Mouse (Mus musculus): ENCODE measurements around the gene Prkab1. TPM values are rescaled to one million over a fixed set of nuclear protein-coding genes. Genes with fewer than 3 reads are reported as not detected.
A peak's percentile ranks its signal among the peaks of the same experiment; 100 is the strongest.

Prkab1 gene
- polyA plus RNA-seq, 1 experiment from 2014 or later, result 45.1 TPM

GRCm38 (mm10) chr5:116012503-116012902 is 11.8 kb downstream of the Prkab1 start:
- no peak overlapping the region for H3K4me3 ChIP-seq (ENCODE audit: low read length)
- no peaks in the 10 kb centered on the region for H3K4me1 ChIP-seq (ENCODE audit: control insufficient read depth, insufficient read depth, low read depth, low read length)
- peaks cover 37% of the 10 kb centered on the region for H3K36me3 ChIP-seq (ENCODE audit: control insufficient read depth, insufficient read depth, low read length)
- H3K27me3 ChIP-seq (replicated peaks; ENCODE audit: control insufficient read depth, insufficient read depth, low read length), result no peaks in the 10 kb centered on the region
- H3K9me3 ChIP-seq (ENCODE audit: control insufficient read depth, low read length), result no peaks in the 10 kb centered on the region
- H3K4me2 ChIP-seq (ENCODE audit: low read length), result no peak overlapping the region
- ATAC-seq, result no peak
- 93% methylated on average over 7 of the region's 7 CpGs for WGBS
- H3K9ac ChIP-seq (ENCODE audit: low read depth, low read length), result no peak overlapping the region
- H3K27ac ChIP-seq (ENCODE audit: low read depth, low read length), result no peak overlapping the region

GRCm38 (mm10) chr5:116011700-116012099 is 12.6 kb downstream of the Prkab1 start:
- no peak for ATAC-seq
- no peaks in the 10 kb centered on the region for H3K9me3 ChIP-seq (ENCODE audit: control insufficient read depth, low read length)
- peaks cover 29% of the 10 kb centered on the region for H3K36me3 ChIP-seq (ENCODE audit: control insufficient read depth, insufficient read depth, low read length)
- no peak overlapping the region for H3K9ac ChIP-seq (ENCODE audit: low read depth, low read length)
- no peaks in the 10 kb centered on the region for H3K27me3 ChIP-seq (replicated peaks; ENCODE audit: control insufficient read depth, insufficient read depth, low read length)
- no peak overlapping the region for H3K27ac ChIP-seq (ENCODE audit: low read depth, low read length)
- H3K4me3 ChIP-seq (ENCODE audit: low read length), result no peak overlapping the region
- no peak overlapping the region for H3K4me2 ChIP-seq (ENCODE audit: low read length)
- no peaks in the 10 kb centered on the region for H3K4me1 ChIP-seq (ENCODE audit: control insufficient read depth, insufficient read depth, low read depth, low read length)
- 93% methylated on average over 7 of the region's 7 CpGs for WGBS

DNA sequence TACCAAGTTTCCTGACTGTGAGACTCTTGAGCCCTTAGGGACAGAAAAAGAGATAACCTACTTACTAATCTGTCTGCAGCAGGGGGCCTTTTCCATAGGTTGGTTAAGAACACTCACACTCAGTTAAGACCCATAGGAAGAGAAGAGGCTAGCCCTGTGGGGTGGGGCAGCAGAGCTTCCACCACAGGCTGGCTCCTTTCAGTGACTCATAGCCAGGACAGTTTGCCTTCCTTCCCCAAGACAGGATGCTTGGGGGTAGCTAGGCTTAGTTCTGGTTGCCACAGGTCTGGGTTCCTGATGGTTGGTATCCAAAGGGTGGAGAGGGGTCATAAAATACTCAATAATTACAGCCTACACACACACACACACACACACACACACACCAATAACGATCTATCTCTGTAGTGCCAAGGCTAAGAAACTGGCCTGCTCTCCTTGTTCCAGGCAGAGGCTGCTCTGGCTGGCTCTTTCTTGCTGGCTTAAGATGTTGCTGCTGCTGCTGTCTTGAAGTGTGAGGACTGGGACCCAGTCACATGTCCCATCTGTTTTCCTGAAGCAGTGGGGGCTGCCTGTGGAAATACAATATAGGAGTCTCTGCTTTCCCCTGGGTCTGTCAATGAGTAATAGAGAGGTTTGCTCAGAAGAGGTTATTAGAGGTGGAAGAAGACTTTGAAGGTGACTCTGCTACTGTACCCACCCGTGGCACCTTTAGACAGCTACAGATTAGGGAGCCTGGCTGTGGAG is 14.3 kb downstream of the Prkab1 start:
- 92% methylated on average over 2 of the region's 2 CpGs for WGBS
- H3K9me3 ChIP-seq (ENCODE audit: control insufficient read depth, low read length), result no peaks in the 10 kb centered on the region
- no peak overlapping the region for H3K4me2 ChIP-seq (ENCODE audit: low read length)
- H3K27ac ChIP-seq (ENCODE audit: low read depth, low read length), result no peak overlapping the region
- no peaks in the 10 kb centered on the region for H3K27me3 ChIP-seq (replicated peaks; ENCODE audit: control insufficient read depth, insufficient read depth, low read length)
- H3K4me1 ChIP-seq (ENCODE audit: control insufficient read depth, insufficient read depth, low read depth, low read length), result no peaks in the 10 kb centered on the region
- H3K36me3 ChIP-seq (ENCODE audit: control insufficient read depth, insufficient read depth, low read length), result peaks cover 15% of the 10 kb centered on the region
- no peak overlapping the region for H3K9ac ChIP-seq (ENCODE audit: low read depth, low read length)
- no peak overlapping the region for H3K4me3 ChIP-seq (ENCODE audit: low read length)
- no peak for ATAC-seq

DNA sequence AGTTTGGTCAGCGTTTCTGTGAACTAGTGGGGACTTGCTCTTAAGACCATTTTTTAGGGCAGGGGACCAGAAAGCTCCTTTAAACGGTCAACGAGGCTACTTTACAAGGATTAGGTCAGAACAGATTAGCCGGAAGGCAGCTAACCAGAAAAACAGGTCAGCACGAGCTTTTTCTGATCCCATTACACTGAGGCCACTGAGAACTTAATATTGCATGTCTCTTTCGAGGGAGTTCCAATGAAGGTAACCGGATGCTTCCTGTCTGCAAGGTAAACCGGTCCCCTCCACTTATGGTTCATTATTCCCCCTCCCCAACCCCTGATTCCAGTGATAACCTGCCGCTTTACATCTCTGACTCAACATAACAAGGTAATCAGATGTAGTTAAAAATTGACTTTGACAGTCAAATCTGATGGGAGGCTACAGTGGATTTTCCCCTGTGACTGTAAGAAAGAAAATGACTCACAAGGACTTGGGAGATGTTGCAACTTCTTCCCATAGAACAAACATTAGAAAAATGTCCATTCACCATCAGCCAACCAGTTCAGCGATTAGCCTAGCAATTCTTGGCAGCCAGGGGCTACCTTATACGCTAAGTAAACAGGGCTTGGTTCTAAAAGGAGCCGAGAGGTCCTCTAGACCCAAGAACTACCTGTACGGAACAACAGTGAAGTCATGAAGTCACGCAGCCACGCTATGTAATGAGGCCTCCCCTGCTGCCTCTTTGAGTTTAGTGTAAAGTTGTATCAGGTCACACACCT is 15.0 kb downstream of the Prkab1 start:
- no peaks in the 10 kb centered on the region for H3K9me3 ChIP-seq (ENCODE audit: control insufficient read depth, low read length)
- no peak overlapping the region for H3K9ac ChIP-seq (ENCODE audit: low read depth, low read length)
- 92% methylated on average over 15 of the region's 15 CpGs for WGBS
- peaks cover 8% of the 10 kb centered on the region; the same call in 1 of the 2 replicates for H3K36me3 ChIP-seq (ENCODE audit: control insufficient read depth, insufficient read depth, low read length)
- no peaks in the 10 kb centered on the region for H3K4me1 ChIP-seq (ENCODE audit: control insufficient read depth, insufficient read depth, low read depth, low read length)
- no peak for ATAC-seq
- no peak overlapping the region for H3K4me2 ChIP-seq (ENCODE audit: low read length)
- H3K4me3 ChIP-seq (ENCODE audit: low read length), result no peak overlapping the region
- H3K27me3 ChIP-seq (replicated peaks; ENCODE audit: control insufficient read depth, insufficient read depth, low read length), result no peaks in the 10 kb centered on the region
- no peak overlapping the region for H3K27ac ChIP-seq (ENCODE audit: low read depth, low read length)

DNA sequence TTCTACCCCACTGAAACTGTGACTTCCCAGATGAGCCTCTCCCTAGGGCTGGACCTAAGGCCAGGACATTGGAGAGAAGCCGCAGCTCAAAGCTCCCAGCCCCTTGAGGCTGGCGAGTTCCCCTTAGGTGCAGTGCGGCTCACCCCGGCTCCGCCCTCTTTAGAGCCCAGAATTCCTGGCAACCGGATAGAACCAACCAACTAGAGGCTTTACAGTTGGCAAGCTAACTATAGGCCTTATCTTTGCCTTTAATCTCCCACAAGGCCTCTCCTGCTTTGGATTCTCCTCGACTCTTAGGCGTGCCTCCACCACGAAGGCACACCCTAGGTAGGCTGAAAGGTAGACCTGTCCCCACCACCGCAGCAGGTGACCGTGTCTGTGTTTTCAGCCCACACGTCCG is 16.6 kb downstream of the Prkab1 start:
- 92% methylated on average over 13 of the region's 13 CpGs for WGBS

DNA sequence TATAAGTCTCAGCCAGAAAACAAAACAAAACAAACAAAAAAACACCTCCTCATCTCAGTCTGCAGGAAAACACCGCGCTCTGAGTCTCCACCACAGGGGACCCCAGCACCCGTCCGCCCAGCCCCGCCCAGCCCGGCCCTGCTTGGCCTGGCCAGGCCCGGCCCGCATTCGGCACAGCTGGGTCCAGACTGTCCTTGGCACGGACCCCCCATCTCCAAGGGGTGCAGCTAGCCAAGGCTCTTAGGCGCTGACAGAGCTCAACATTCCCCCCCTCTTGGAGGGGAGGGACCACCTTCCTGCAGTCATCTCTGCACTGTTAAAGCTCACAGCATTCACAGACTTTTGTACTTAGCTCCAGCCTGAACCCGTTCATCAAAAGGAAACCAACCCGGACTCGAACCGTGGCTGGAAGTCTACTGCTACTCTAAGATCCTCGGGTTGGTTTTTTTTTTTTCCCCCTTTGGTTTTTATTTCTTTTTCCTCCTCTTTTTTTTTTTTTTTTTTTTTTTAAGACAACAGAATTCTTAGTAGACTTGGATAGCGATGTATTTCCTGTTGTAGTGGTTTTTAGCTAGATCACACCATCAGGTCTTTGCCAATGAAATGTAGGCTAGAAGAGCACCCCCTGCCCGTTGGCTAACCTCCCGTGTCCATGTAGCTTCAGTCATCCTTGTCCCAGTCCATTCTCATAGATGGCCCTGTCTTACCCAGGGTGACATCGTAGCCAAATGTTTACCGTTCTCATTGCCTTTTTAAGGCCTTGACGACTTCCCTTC is 17.8 kb downstream of the Prkab1 start:
- H3K4me3 ChIP-seq (ENCODE audit: low read length), result no peak overlapping the region
- ATAC-seq, result 0 out of 2 replicates have a peak, but pooled peaks have one; percentile 24
- 60% methylated on average over 22 of the region's 22 CpGs for WGBS

More for the DNA sequence above, 16.6 kb downstream of the Prkab1 start:
- no peak overlapping the region for H3K9ac ChIP-seq (ENCODE audit: low read depth, low read length)
- H3K4me3 ChIP-seq (ENCODE audit: low read length), result no peak overlapping the region
- no peak overlapping the region for H3K4me2 ChIP-seq (ENCODE audit: low read length)
- ATAC-seq, result no peak
- H3K36me3 ChIP-seq (ENCODE audit: control insufficient read depth, insufficient read depth, low read length), result 0 out of 2 replicates have a peak, but pooled peaks cover 2% of the 10 kb centered on the region
- H3K4me1 ChIP-seq (ENCODE audit: control insufficient read depth, insufficient read depth, low read depth, low read length), result no peaks in the 10 kb centered on the region
- no peak overlapping the region for H3K27ac ChIP-seq (ENCODE audit: low read depth, low read length)
- no peaks in the 10 kb centered on the region for H3K27me3 ChIP-seq (replicated peaks; ENCODE audit: control insufficient read depth, insufficient read depth, low read length)
- H3K9me3 ChIP-seq (ENCODE audit: control insufficient read depth, low read length), result no peaks in the 10 kb centered on the region

DNA sequence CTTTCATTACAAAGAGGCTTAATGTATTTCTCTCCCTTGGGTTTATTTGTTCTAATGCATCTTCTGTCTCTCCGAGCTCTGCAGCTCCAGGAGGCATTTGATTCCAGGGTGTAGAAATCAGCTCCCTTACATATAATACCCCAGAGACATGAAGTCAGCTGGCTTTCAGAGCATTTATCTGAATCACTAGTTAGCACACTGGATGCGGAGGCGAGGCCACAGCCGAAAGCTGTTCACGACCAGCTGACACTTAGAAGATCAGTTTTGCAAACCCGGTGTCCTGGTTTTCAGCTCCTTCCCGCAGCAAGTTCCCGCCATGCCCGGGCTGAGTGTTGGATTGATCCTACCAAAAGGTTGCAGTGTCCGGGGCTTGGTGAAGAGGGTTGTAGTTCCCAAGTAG is 20.0 kb downstream of the Prkab1 start:
- Histone ChIP-seq H3K4me3 (ENCODE audit: low read length) (no peak overlapping the region), H3K36me3 (ENCODE audit: control insufficient read depth, insufficient read depth, low read length) (0 out of 2 replicates have a peak, but pooled peaks cover 2% of the 10 kb centered on the region), H3K4me2 (ENCODE audit: low read length) (no peak overlapping the region), H3K9me3 (ENCODE audit: control insufficient read depth, low read length) (no peaks in the 10 kb centered on the region), H3K27ac (ENCODE audit: low read depth, low read length) (no peak overlapping the region), H3K4me1 (ENCODE audit: control insufficient read depth, insufficient read depth, low read depth, low read length) (no peaks in the 10 kb centered on the region), H3K9ac (ENCODE audit: low read depth, low read length) (no peak overlapping the region), H3K27me3 (replicated peaks; ENCODE audit: control insufficient read depth, insufficient read depth, low read length) (no peaks in the 10 kb centered on the region)
- no peak for ATAC-seq
- 70% methylated on average over 10 of the region's 10 CpGs for WGBS

More for the DNA sequence above, 17.8 kb downstream of the Prkab1 start:
- no peaks in the 10 kb centered on the region for H3K9me3 ChIP-seq (ENCODE audit: control insufficient read depth, low read length)
- H3K27me3 ChIP-seq (replicated peaks; ENCODE audit: control insufficient read depth, insufficient read depth, low read length), result no peaks in the 10 kb centered on the region
- H3K9ac ChIP-seq (ENCODE audit: low read depth, low read length), result no peak overlapping the region
- no peak overlapping the region for H3K4me2 ChIP-seq (ENCODE audit: low read length)
- H3K27ac ChIP-seq (ENCODE audit: low read depth, low read length), result no peak overlapping the region
- no peaks in the 10 kb centered on the region for H3K4me1 ChIP-seq (ENCODE audit: control insufficient read depth, insufficient read depth, low read depth, low read length)
- H3K36me3 ChIP-seq (ENCODE audit: control insufficient read depth, insufficient read depth, low read length), result 0 out of 2 replicates have a peak, but pooled peaks cover 2% of the 10 kb centered on the region

DNA sequence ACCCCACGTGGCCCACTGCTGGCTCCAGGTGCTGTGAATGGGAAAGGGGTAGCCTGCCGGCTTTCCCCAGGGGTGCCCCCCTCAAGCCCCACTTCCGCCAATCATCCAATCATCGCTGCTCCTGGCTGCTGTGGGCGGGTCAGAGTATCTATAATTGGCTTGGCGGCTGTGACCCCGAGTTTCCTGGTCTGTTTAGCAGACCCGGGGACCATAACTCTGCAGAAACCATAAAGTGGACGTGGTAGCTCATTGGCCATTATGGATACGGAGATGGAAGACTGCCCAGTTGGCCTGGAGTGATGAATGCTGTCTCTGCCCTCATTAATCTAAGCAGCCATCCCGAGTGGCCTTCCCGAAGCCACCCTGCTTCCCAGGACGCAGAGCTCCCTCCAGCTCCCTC is 20.5 kb downstream of the Prkab1 start:
- WGBS, result 32% methylated on average over 13 of the region's 13 CpGs
- Histone ChIP-seq H3K27ac (ENCODE audit: low read depth, low read length) (no peak overlapping the region), H3K9ac (ENCODE audit: low read depth, low read length) (no peak overlapping the region), H3K36me3 (ENCODE audit: control insufficient read depth, insufficient read depth, low read length) (0 out of 2 replicates have a peak, but pooled peaks cover 2% of the 10 kb centered on the region), H3K4me1 (ENCODE audit: control insufficient read depth, insufficient read depth, low read depth, low read length) (no peaks in the 10 kb centered on the region), H3K27me3 (replicated peaks; ENCODE audit: control insufficient read depth, insufficient read depth, low read length) (no peaks in the 10 kb centered on the region), H3K4me3 (ENCODE audit: low read length) (no peak overlapping the region), H3K9me3 (ENCODE audit: control insufficient read depth, low read length) (no peaks in the 10 kb centered on the region), H3K4me2 (ENCODE audit: low read length) (no peak overlapping the region)
- ATAC-seq, result no peak

DNA sequence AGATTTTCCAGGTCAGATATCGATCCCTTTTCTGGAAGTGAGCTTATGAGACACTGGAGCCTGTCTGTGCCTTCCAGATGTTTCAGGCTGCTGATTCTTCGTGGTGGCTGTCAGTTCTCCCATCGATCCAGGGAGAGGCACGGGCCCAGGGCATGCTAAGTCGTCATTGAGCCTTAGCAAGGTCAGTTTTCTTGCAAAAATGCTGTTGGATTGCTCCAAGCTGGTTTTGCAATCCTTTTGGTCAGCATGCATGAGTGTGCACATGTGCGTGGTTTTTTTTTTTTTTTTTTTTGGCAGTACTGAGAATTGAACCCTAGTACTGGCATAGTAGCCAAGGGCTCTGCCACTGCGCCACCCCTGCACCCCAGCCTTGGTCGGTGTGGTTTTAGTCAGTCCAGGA is 21.2 kb downstream of the Prkab1 start:
- Histone ChIP-seq H3K9me3 (ENCODE audit: control insufficient read depth, low read length) (no peaks in the 10 kb centered on the region), H3K27ac (ENCODE audit: low read depth, low read length) (no peak overlapping the region), H3K4me1 (ENCODE audit: control insufficient read depth, insufficient read depth, low read depth, low read length) (no peaks in the 10 kb centered on the region), H3K27me3 (replicated peaks; ENCODE audit: control insufficient read depth, insufficient read depth, low read length) (no peaks in the 10 kb centered on the region), H3K9ac (ENCODE audit: low read depth, low read length) (no peak overlapping the region), H3K36me3 (ENCODE audit: control insufficient read depth, insufficient read depth, low read length) (0 out of 2 replicates have a peak, but pooled peaks cover 2% of the 10 kb centered on the region), H3K4me3 (ENCODE audit: low read length) (no peak overlapping the region), H3K4me2 (ENCODE audit: low read length) (no peak overlapping the region)
- WGBS, result 89% methylated on average over 8 of the region's 8 CpGs
- no peak for ATAC-seq
